9 mouse cellular contexts compared by ENCODE assay signal in genomic region chr5:144356776-144357455, GRCm38 (mm10). TPM values are rescaled to one million over a fixed set of nuclear protein-coding genes. Genes with fewer than 3 reads are reported as not detected.
DNase-seq lines count a peak whose midpoint lies in the region; ATAC-seq lines count a peak whose summit lies in the region.
"Had no signal": no experiment of that assay in that cellular context is flagged by ENCODE, and none has a peak within 500 bp of the region (broad histone marks: within the 10 kb centered on the region; RNA-seq: fewer than 3 reads in every experiment).

No protein-coding gene starts in this region.

- H3K36me3 ChIP-seq in liver, embryonic 16.5 days (ENCODE audit: control insufficient read depth, insufficient read depth), result no peaks in the 10 kb centered on the region

- peaks cover 24% of the 10 kb centered on the region for H3K27me3 ChIP-seq in liver, embryonic 16.5 days (ENCODE audit: control insufficient read depth, insufficient read depth, low read depth, low read length)

- ATAC-seq in liver, embryonic 16.5 days (ENCODE audit: low read depth), result no peak

- DNase-seq in embryo, embryonic 10.5 days (ENCODE audit: low spot score), result peak; percentile 24
- DNase-seq in embryo, embryonic 10 days (ENCODE audit: low spot score), result no peak
- DNase-seq in 3T3-L1 (ENCODE audit: low read depth, low spot score), result peak; percentile 38
- peak; percentile 21 for DNase-seq in forelimb bud, embryonic 11.5 days (ENCODE audit: low read depth, low spot score)
- DNase-seq in adrenal gland, postnatal 14 days, result no peak
- DNase-seq in frontal cortex, adult 2 months (ENCODE audit: extremely low spot score in 1 of 2, low spot score in 1 of 2), result no peak
- DNase-seq in urinary bladder, postnatal 36 days (ENCODE audit: low spot score in 2 of 2), result no peak

- H3K9ac ChIP-seq in liver, embryonic 16.5 days (ENCODE audit: low read depth, low read length), result peak overlapping the region; percentile 26

- 11% methylated on average over 17 of the region's 17 CpGs for WGBS in liver, embryonic 16.5 days (ENCODE audit: insufficient replicate concordance)

- H3K4me2 ChIP-seq in liver, embryonic 16.5 days (ENCODE audit: low read depth, low read length), result peak overlapping the region; percentile 54

- no peaks in the 10 kb centered on the region for H3K9me3 ChIP-seq in liver, embryonic 16.5 days (replicated peaks; ENCODE audit: control insufficient read depth, low read length)

- H3K4me3 ChIP-seq in liver, embryonic 16.5 days (ENCODE audit: low read depth, low read length), result peak overlapping the region; percentile 61

- H3K4me1 ChIP-seq in liver, embryonic 16.5 days (ENCODE audit: control insufficient read depth, low read depth, low read length), result no peaks in the 10 kb centered on the region; the same call in 1 of the 2 replicates

- H3K27ac ChIP-seq in liver, embryonic 16.5 days (ENCODE audit: low read length), result peak overlapping the region; percentile 39; the same call in 1 of the 2 replicates

RNA-seq across cellular contexts. Expression of gene Baiap2l1, which starts 1.0 kb away (rescaled TPM):
- polyA plus RNA-seq in liver, embryonic 16.5 days (2015; fragmentation: Nextera tagmentation; extraction: Ambion mirVana), result 8.2 and 9.0 TPM in 2 replicates
- 6.2 and 8.2 TPM in 2 replicates for total RNA-seq in adrenal gland, postnatal 14 days (2021)
- polyA plus RNA-seq in frontal cortex, adult 2 months (2012; rRNA removed), result 0.42 and 0.55 TPM in 2 replicates
- total RNA-seq: common myeloid progenitor, adult 5-6 weeks had no signal

Comparison
In these comparisons a context has a peak if more than half of its experiments do, and no peak if none do; other contexts are left out.
1. DNase-seq: peak in embryo, embryonic 10.5 days (single experiment), 3T3-L1 (single experiment) and forelimb bud, embryonic 11.5 days (single experiment); none in embryo, embryonic 10 days (single experiment), adrenal gland, postnatal 14 days (single experiment), frontal cortex, adult 2 months (0 of 2) and urinary bladder, postnatal 36 days (0 of 2).